Mouse (Mus musculus) forebrain, postnatal 0 days (tissue): ENCODE measurements around the gene Fut8. TPM values are rescaled to one million over a fixed set of nuclear protein-coding genes. Genes with fewer than 3 reads are reported as not detected.

Experiments used
- ATAC-seq: fragments of 200-750 bp; cut with Nextera tagmentation; 2 replicates; pipeline ENCODE4 v1.8.0; 2017; ENCODE audit warnings: mild to moderate bottlenecking, moderate library complexity
- DNase-seq: peaks from one replicate; pipeline ENCODE4 v3.0.0-alpha.2; 2015
- H3K27ac ChIP-seq: fragments of 300-500 bp; sonication (generic); 2 replicates; pipeline ENCODE4 v1.5.1; 2014; ENCODE audit warnings: low read depth, mild to moderate bottlenecking, antibody characterized with exemption, low read length, moderate library complexity, mixed read lengths
- H3K27me3 ChIP-seq: fragments of 300-500 bp; sonication (generic); 2 replicates; pipeline ENCODE4 v1.6.1; 2014; ENCODE audit warnings: mild to moderate bottlenecking, low read length, mixed read lengths; ENCODE audit not compliant: insufficient read depth
- H3K36me3 ChIP-seq: fragments of 300-500 bp; sonication (generic); 2 replicates; pipeline ENCODE4 v1.6.1; 2014; ENCODE audit warnings: mild to moderate bottlenecking, moderate library complexity; ENCODE audit not compliant: insufficient read depth
- H3K4me1 ChIP-seq: fragments of 300-500 bp; sonication (generic); 2 replicates; pipeline ENCODE4 v1.6.1; 2014; ENCODE audit warnings: antibody characterized with exemption; ENCODE audit not compliant: insufficient read depth
- H3K4me2 ChIP-seq: fragments of 300-500 bp; sonication (generic); 2 replicates; pipeline ENCODE4 v1.6.1; 2014; ENCODE audit warnings: low read depth, mild to moderate bottlenecking, moderate library complexity
- H3K4me3 ChIP-seq: fragments of 300-500 bp; sonication (generic); 2 replicates; pipeline ENCODE4 v1.5.1; 2014; ENCODE audit warnings: low read depth, low read length, mixed read lengths
- H3K9ac ChIP-seq: fragments of 300-500 bp; sonication (generic); 2 replicates; pipeline ENCODE4 v1.6.1; 2014; ENCODE audit warnings: mild to moderate bottlenecking
- H3K9me3 ChIP-seq: fragments of 300-500 bp; sonication (generic); 2 replicates; pipeline ENCODE4 v1.6.1; 2016; ENCODE audit warnings: low read length
- CTCF ChIP-seq: sonication (generic); IDR thresholded peaks from 2 replicates; pipeline ENCODE4 v1.5.1; 2016; ENCODE audit warnings: antibody characterized with exemption, control low read depth, low read depth
- WGBS: fragments of 180-500 bp; shearing (Covaris S2); extraction: QIAGEN DNeasy Blood & Tissue Kit; methylation state at CpG from one replicate; pipeline ENCODE4 v1.1.7; 2014; 5-methylcytosine and 5-hydroxymethylcytosine counted together
- polyA plus RNA-seq: library from polyadenylated mRNA; unstranded; fragments of >200 nt; fragmentation: Nextera tagmentation; extraction: Ambion mirVana; gene quantifications from 2 replicates; pipeline ENCODE4 v1.2.1, GENCODE M21; 2015
- total RNA-seq: library from RNA; depleted of rRNA; stranded (reverse); fragments of >200 nt; gene quantifications from 2 replicates; pipeline ENCODE4 v1.2.3, GENCODE M21; 2014; rRNA removed

Gene Fut8
- total RNA-seq = 50.2 and 67.0 TPM in 2 replicates
- polyA plus RNA-seq = 47.7 and 63.0 TPM in 2 replicates

- H3K27me3 ChIP-seq = no peaks in the 10 kb centered on the region
- whole genome bisulfite sequencing = under 1% methylated on average over 46 of the region's 46 CpGs
- DNase-seq (peak; percentile 86), ATAC-seq (peak; percentile 75)
- H3K4me1 ChIP-seq = 0 out of 2 replicates have a peak, but pooled peaks cover 3% of the 10 kb centered on the region
- no peak for TF ChIP-seq CTCF
- peak within 1 kb of the TSS; percentile 90 for H3K9ac ChIP-seq
- H3K4me2 ChIP-seq = peak within 1 kb of the TSS; percentile 78
- no peaks in the 10 kb centered on the region for H3K36me3 ChIP-seq
- peak within 1 kb of the TSS; percentile 98 for H3K27ac ChIP-seq
- no peaks in the 10 kb centered on the region for H3K9me3 ChIP-seq
- peak within 1 kb of the TSS; percentile 95 for H3K4me3 ChIP-seq
These were observed at the start of gene Fut8 for GRCm38 (mm10) chr12:77237950-77238530. Fut8 (plus strand) TSS chr12:77238125.

GRCm38 (mm10) chr12:77189161-77189560 lies 48.8 kb upstream of the Fut8 start:
- no peaks in the 10 kb centered on the region for H3K4me1 ChIP-seq
- H3K4me3 ChIP-seq = no peak overlapping the region
- no peak for TF ChIP-seq CTCF
- WGBS = 50% methylated on average over 4 of the region's 4 CpGs
- no peak overlapping the region for H3K4me2 ChIP-seq
- H3K9ac ChIP-seq = no peak overlapping the region
- H3K9me3 ChIP-seq = no peaks in the 10 kb centered on the region
- ATAC-seq (no peak), DNase-seq (no peak)
- H3K27me3 ChIP-seq = no peaks in the 10 kb centered on the region
- no peaks in the 10 kb centered on the region for H3K36me3 ChIP-seq
- H3K27ac ChIP-seq = no peak overlapping the region

- Histone ChIP-seq H3K9ac (no peak overlapping the region), H3K27ac (no peak overlapping the region), H3K27me3 (no peaks in the 10 kb centered on the region), H3K36me3 (no peaks in the 10 kb centered on the region), H3K4me1 (no peaks in the 10 kb centered on the region), H3K4me3 (no peak overlapping the region), H3K9me3 (no peaks in the 10 kb centered on the region), H3K4me2 (no peak overlapping the region)
- ATAC-seq (no peak), DNase-seq (no peak)
- no peak for TF ChIP-seq CTCF
- WGBS = 92% methylated on average over 3 of the region's 3 CpGs
These were observed 47.9 kb upstream of the Fut8 start for GRCm38 (mm10) chr12:77189933-77190446.

- 92% methylated on average over 9 of the region's 9 CpGs for WGBS
- no peaks in the 10 kb centered on the region for H3K9me3 ChIP-seq
These were observed 46.2 kb upstream of the Fut8 start for GRCm38 (mm10) chr12:77191478-77192271.

GRCm38 (mm10) chr12:77192714-77193113 lies 45.2 kb upstream of the Fut8 start:
- H3K27me3 ChIP-seq = no peaks in the 10 kb centered on the region
- 92% methylated on average over 3 of the region's 3 CpGs for WGBS
- ATAC-seq (no peak), DNase-seq (no peak)
- H3K9me3 ChIP-seq = no peaks in the 10 kb centered on the region
- no peak for TF ChIP-seq CTCF
- H3K27ac ChIP-seq = no peak overlapping the region
- H3K9ac ChIP-seq = no peak overlapping the region
- no peak overlapping the region for H3K4me2 ChIP-seq
- H3K4me1 ChIP-seq = no peaks in the 10 kb centered on the region
- H3K4me3 ChIP-seq = no peak overlapping the region
- no peaks in the 10 kb centered on the region for H3K36me3 ChIP-seq

More at GRCm38 (mm10) chr12:77191478-77192271, 46.2 kb upstream of the Fut8 start:
- no peak overlapping the region for H3K4me3 ChIP-seq
- H3K27ac ChIP-seq = no peak overlapping the region
- no peaks in the 10 kb centered on the region for H3K36me3 ChIP-seq
- H3K27me3 ChIP-seq = no peaks in the 10 kb centered on the region
- DNase-seq (no peak), ATAC-seq (no peak)
- no peaks in the 10 kb centered on the region for H3K4me1 ChIP-seq
- H3K4me2 ChIP-seq = no peak overlapping the region
- no peak for TF ChIP-seq CTCF
- H3K9ac ChIP-seq = no peak overlapping the region

- Histone ChIP-seq H3K9ac (no peak overlapping the region), H3K9me3 (no peaks in the 10 kb centered on the region), H3K36me3 (no peaks in the 10 kb centered on the region), H3K27ac (no peak overlapping the region), H3K27me3 (no peaks in the 10 kb centered on the region), H3K4me2 (no peak overlapping the region), H3K4me3 (no peak overlapping the region), H3K4me1 (no peaks in the 10 kb centered on the region)
- DNase-seq (no peak), ATAC-seq (no peak)
- 76% methylated on average over 4 of the region's 4 CpGs for WGBS
- no peak for TF ChIP-seq CTCF
These were observed 44.7 kb upstream of the Fut8 start for GRCm38 (mm10) chr12:77193225-77193716.

- Histone ChIP-seq H3K9ac (no peak overlapping the region), H3K4me3 (no peak overlapping the region), H3K9me3 (no peaks in the 10 kb centered on the region), H3K4me1 (no peaks in the 10 kb centered on the region), H3K27me3 (no peaks in the 10 kb centered on the region), H3K4me2 (no peak overlapping the region), H3K27ac (no peak overlapping the region), H3K36me3 (no peaks in the 10 kb centered on the region)
- ATAC-seq = no peak
- WGBS = 60% methylated on average over 2 of the region's 2 CpGs
- no peak for DNase-seq
- TF ChIP-seq CTCF = no peak
These were observed 42.9 kb upstream of the Fut8 start for GRCm38 (mm10) chr12:77195044-77195443.
